Mouse (Mus musculus) adrenal gland, adult 2 months (tissue): ENCODE data around the gene Casq2. TPM values are rescaled to one million over a fixed set of nuclear protein-coding genes. Genes with fewer than 3 reads are reported as not detected.
"Not testable (repeated sequence)": the region's sequence is repeated elsewhere in the genome, so short reads cannot be mapped to it uniquely, and the experiment has no call there.

Experiments
- DNase-seq: peaks from one replicate; pipeline ENCODE4 v3.0.0; 2021
- polyA plus RNA-seq: library from polyadenylated mRNA; depleted of rRNA; stranded (reverse); fragments of >200 nt; gene quantifications from 2 replicates; pipeline ENCODE4 v1.2.3, GENCODE M21; 2012
- total RNA-seq, 2 experiments: library from RNA; stranded (reverse); gene quantifications; 2 replicates each; pipeline ENCODE4 v1.2.3; 2021

Gene Casq2
- total and polyA plus RNA-seq, 3 experiments: 0.11 to 2.0 (median 1.7) TPM

GRCm38 (mm10) chr3:102135389-102136113 lies 49.3 kb downstream of the Casq2 start:
- no peak for DNase-seq

GRCm38 (mm10) chr3:102137158-102137557 lies 50.9 kb downstream of the Casq2 start:
- no peak for DNase-seq

GRCm38 (mm10) chr3:102138899-102139298 lies 52.7 kb downstream of the Casq2 start:
- no peak for DNase-seq

DNA sequence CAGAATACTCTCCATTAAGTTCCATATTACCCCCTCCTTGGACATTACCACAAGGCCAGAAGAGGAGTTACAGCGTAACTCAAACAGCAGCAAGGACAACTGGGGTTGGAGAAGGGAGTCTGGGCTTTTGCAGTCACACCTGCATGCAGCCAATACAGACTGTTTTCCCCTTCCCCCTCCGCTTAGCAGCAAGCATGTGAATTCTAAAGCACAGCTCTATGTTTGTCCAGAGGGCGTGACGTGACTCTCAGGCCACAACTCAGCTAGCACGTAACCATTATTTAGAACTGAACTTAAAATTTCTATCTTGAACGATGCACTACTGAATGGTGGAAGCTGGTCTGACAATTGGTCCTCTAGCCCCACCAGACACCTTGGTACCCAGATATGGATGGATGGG lies 54.4 kb downstream of the Casq2 start:
- DNase-seq: no peak

GRCm38 (mm10) chr3:102141451-102141850 lies 55.2 kb downstream of the Casq2 start:
- DNase-seq: no peak

GRCm38 (mm10) chr3:102141893-102142292 lies 55.7 kb downstream of the Casq2 start:
- DNase-seq: no peak

GRCm38 (mm10) chr3:102142947-102143346 lies 56.7 kb downstream of the Casq2 start:
- DNase-seq: no peak

DNA sequence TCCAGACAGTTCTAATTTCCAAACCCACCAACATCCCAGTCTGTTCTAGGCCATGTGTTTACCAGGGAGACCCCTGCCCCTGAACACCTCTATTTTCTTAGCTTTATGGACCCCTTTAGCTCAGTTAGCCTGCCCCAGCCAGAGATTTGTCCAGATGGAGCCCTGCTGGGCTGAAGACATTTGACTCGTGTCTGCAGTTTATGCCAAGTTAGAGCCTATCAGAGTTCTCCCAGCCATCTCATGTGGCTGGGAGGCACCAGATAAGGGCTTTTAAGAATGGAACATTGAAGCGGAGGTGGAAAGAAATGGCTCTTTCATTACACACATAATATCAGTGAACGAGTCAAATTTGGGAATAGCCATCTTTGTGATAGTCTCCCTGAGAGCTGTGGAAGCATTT lies 57.3 kb downstream of the Casq2 start:
- no peak for DNase-seq

- DNase-seq: no peak
Observed at GRCm38 (mm10) chr3:102144401-102144800, 58.2 kb downstream of the Casq2 start.

- no peak for DNase-seq
Observed at GRCm38 (mm10) chr3:102145645-102146386, 59.6 kb downstream of the Casq2 start.

DNA sequence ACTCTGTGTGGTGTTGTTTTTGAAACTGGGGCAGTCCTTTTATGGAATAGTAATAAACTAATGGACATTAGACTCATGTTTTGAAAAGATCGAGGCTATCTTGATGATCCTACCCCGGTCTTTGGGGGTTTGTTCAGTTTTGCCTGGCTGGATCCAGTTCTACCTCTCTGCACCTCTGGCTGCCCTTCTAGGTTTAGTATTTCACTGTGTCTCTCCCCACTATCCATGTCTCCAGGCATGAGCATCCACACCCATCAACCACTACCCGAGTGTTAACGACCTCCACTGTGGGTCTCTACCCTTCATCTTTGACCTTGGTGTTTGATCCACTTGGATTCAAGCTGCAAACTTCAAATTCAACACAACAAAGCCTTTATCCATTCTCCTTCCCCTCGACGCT lies 60.2 kb downstream of the Casq2 start:
- DNase-seq: no peak

DNA sequence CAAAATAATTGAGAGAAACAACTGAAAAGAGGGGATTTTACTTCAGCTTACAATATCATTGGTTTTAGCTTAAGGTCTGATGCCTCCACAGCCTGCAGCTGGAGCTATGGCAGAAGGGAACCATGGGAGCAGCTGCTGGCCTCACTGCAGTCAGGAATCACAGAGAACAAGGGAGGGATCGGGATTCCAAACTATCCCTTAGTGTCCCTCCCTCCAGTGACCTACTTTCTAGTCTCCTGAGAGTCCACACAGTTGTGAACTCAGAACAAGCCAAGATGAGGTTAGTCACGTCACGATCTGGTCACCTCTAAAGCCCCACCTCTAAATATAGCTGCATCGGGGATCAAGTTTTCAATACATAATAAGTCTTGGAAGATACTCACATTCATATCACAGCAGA lies 61.0 kb downstream of the Casq2 start:
- no peak for DNase-seq

DNA sequence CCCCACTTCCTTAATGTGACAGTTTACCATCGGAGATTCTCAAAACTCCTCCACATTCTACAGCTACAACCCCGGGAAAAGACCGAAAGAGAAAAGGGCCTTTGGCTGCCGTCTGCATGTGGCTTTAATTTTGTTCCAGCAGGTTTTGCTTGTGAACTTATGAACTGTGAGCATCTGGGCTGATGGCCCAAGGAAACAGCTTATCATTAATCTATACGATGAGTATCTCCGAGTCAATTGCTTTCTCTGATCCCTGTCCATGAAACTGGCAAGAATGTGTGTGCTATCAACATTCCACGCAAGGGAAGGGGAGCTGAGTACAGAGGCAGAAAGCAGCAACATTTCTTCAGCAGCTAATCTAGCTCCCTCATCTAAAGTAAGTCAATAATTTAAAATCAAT lies 63.7 kb downstream of the Casq2 start:
- no peak for DNase-seq

DNA sequence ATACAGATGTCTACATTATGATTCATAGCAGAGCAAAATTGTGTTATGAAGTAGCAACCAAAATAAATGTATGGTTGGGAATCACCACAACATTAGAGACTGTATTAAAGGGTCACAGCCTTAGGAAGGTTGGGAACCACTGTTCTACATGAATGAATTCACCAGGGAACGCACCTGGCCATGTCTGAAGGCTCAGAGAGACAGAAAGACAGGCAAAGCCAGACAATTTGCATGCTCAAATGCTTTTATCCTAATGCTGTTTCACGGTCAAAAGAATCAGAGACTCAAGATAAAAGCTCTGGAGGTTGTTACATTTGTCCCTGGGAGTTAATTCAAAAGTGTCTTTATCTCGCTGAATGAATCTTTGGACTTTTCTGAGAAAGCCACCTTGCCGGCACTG lies 65.6 kb downstream of the Casq2 start:
- DNase-seq: no peak

DNA sequence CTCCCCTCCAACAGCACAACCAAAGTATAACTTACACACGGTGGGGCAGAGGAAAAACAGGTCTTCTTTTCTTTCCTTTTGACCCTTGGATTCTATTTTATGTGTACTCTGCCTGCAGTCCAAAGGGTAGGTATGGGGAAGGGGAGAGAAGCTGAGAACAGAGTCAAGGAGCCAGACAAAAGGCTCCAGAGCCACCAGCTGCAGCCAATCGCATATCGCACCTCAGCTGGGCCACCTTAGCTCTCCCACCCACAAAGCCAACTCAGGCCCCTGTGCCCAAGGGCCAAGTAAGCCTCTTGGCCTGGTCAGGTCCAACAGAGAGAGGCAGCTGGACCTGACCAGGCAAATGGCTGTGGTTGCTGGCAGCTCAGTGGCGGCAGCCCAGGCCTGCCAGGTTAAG lies 66.3 kb downstream of the Casq2 start:
- no peak for DNase-seq

- no peak for DNase-seq
Observed at GRCm38 (mm10) chr3:102152872-102153271, 66.7 kb downstream of the Casq2 start.

GRCm38 (mm10) chr3:102154107-102154506 lies 67.9 kb downstream of the Casq2 start:
- DNase-seq: no peak

GRCm38 (mm10) chr3:102156737-102157136 lies 70.5 kb downstream of the Casq2 start:
- DNase-seq: no peak

DNA sequence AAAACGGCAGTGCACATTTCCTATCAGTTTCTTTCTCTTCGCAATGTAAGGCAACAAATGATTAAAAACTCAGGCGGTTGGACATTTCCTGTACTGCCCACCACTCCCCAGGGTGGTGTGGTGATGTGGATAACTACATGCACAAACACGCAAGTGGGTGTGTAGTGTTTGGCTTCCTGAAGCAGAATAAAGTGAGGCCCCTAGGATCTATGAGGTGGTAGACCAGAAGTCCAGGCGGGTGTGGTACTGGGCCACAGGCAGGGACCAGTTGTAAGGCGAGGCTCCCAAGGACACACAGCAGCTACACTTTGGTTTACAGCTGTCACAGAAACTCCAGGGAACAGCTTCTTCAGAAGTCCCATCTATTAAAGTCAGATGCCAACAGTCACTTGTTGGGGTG lies 71.4 kb downstream of the Casq2 start:
- no peak for DNase-seq

- peak; percentile 46 for DNase-seq
Observed at GRCm38 (mm10) chr3:102158759-102159422, 72.7 kb downstream of the Casq2 start.

DNA sequence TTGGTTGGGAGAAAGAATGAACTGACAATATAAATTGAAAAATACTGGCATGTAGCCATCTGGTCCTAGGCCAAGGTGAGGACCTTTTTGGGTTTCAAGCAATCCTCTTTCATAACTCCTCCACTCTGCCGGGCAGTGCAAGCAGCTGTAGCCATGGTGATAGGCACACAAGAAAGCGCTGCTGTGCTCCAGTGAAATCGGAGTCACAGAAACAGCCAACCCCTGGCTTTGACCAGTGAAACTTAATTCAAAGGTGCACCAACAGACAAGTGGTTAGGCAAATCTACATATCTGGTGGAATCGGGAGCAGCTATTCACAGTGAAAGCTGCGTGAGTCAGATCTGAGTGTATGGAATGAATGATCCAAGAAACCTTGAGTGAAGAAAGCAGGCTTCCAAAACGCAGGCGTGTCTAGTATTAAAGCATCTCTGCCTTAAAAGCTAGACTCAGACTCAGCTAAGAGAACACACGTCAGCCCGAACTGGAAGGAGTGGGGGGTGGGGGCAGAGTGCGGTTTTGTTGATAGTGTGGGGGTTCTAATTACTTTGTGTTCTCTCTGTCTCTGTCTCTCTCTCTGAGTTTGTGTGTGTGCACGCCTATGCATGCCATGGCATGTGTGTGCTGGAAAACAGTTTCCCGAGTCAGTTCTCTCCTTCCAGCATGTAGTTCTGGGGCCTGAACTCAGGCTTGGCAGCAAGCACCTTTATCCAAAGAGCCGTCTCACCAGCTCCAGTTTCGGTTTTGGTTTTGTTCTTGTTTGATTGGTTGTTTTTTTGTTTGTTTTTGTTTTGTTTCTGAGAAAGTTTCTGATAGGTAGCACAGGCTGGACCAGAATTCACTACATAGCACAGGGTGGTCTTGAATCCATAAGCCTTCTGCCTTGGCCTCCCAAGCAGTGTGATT lies 73.5 kb downstream of the Casq2 start:
- DNase-seq: peak; percentile 83

- DNase-seq: not testable (repeated sequence)
Observed at GRCm38 (mm10) chr3:102163861-102164260, 77.6 kb downstream of the Casq2 start.
